Mouse (Mus musculus): Measurements from ENCODE around the gene Cdca5.

Cdca5 gene

GRCm38 (mm10) chr19:6136397-6136796 is 51.6 kb downstream of the Cdca5 start:
- peak; percentile 74 for DNase-seq (ENCODE audit: extremely low read depth, insufficient read length, low spot score)

- no peak for DNase-seq (ENCODE audit: extremely low read depth, insufficient read length, low spot score)
Measured at GRCm38 (mm10) chr19:6139701-6140100, 54.9 kb downstream of the Cdca5 start.

- DNase-seq (ENCODE audit: extremely low read depth, insufficient read length, low spot score) = no peak
Measured at GRCm38 (mm10) chr19:6140374-6140677, 55.5 kb downstream of the Cdca5 start.

- peak; percentile 94 for DNase-seq (ENCODE audit: extremely low read depth, insufficient read length, low spot score)
Measured at GRCm38 (mm10) chr19:6140678-6141393, 56.1 kb downstream of the Cdca5 start, which contains the start of gene Batf2. Gene Batf2 (plus strand): TSS chr19:6140983.

GRCm38 (mm10) chr19:6141394-6141749 is 56.6 kb downstream of the Cdca5 start, which contains the start of gene Arl2:
Gene Arl2 (minus strand): TSS chr19:6141548.
- DNase-seq (ENCODE audit: extremely low read depth, insufficient read length, low spot score) = no peak

Measured in 3134 (cell line).